Mouse (Mus musculus) intestine, postnatal 0 days (tissue): Measurements from ENCODE around the gene Drc3. TPM values are rescaled to one million over a fixed set of nuclear protein-coding genes. Genes with fewer than 3 reads are reported as not detected.
A peak's percentile ranks its signal among the peaks of the same experiment; 100 is the strongest.

ENCODE experiments used
- ATAC-seq: fragments of 200-750 bp; cut with Nextera tagmentation; 2 replicates; pipeline ENCODE4 v1.8.0; 2017; ENCODE audit warnings: mild to moderate bottlenecking, moderate TSS enrichment, moderate library complexity
- H3K27ac ChIP-seq: fragments of 300-500 bp; sonication (generic); 2 replicates; pipeline ENCODE4 v1.5.1; 2014; ENCODE audit warnings: mild to moderate bottlenecking, low read depth, low read length, moderate library complexity
- H3K27me3 ChIP-seq: fragments of 300-500 bp; sonication (generic); replicated peaks from 2 replicates; pipeline ENCODE4 v1.6.1; 2014; ENCODE audit warnings: low read length, mixed read lengths; ENCODE audit not compliant: control insufficient read depth, insufficient read depth
- H3K36me3 ChIP-seq: fragments of 300-500 bp; sonication (generic); 2 replicates; pipeline ENCODE4 v1.6.1; 2014; ENCODE audit warnings: mild to moderate bottlenecking, moderate library complexity; ENCODE audit not compliant: control insufficient read depth, insufficient read depth
- H3K4me1 ChIP-seq: fragments of 300-500 bp; sonication (generic); replicated peaks from 2 replicates; pipeline ENCODE4 v1.6.1; 2014; ENCODE audit warnings: antibody characterized with exemption, low read length, mixed read lengths; ENCODE audit not compliant: control insufficient read depth, insufficient read depth
- H3K4me2 ChIP-seq: fragments of 300-500 bp; sonication (generic); replicated peaks from 2 replicates; pipeline ENCODE4 v1.6.1; 2014; ENCODE audit warnings: low read depth, mild to moderate bottlenecking, moderate library complexity
- H3K4me3 ChIP-seq: fragments of 300-500 bp; sonication (generic); 2 replicates; pipeline ENCODE4 v1.5.1; 2014; ENCODE audit warnings: low read depth, low read length
- H3K9ac ChIP-seq: fragments of 300-500 bp; sonication (generic); 2 replicates; pipeline ENCODE4 v1.6.1; 2014; ENCODE audit warnings: mild to moderate bottlenecking, low read depth, low read length
- H3K9me3 ChIP-seq: fragments of 300-500 bp; sonication (generic); 2 replicates; pipeline ENCODE4 v1.6.1; 2016; ENCODE audit warnings: mixed run types; ENCODE audit not compliant: control insufficient read depth
- CTCF ChIP-seq: sonication (generic); IDR thresholded peaks from 2 replicates; pipeline ENCODE4 v1.5.1; 2016; ENCODE audit warnings: low read depth, mild to moderate bottlenecking, control low read depth, antibody characterized with exemption, moderate library complexity
- WGBS: fragments of 180-500 bp; shearing (Covaris S2); extraction: QIAGEN DNeasy Blood & Tissue Kit; methylation state at CpG from one replicate; pipeline ENCODE4 v1.1.7; 2014; 5-methylcytosine and 5-hydroxymethylcytosine counted together
- polyA plus RNA-seq: library from polyadenylated mRNA; unstranded; fragments of >200 nt; fragmentation: Nextera tagmentation; extraction: Ambion mirVana; gene quantifications from 2 replicates; pipeline ENCODE4 v1.2.1, GENCODE M21; 2015

Gene Drc3
- polyA plus RNA-seq, 1 experiment from 2014 or later = 1.7 TPM

- 76% methylated on average over 5 of the region's 5 CpGs for WGBS
- TF ChIP-seq CTCF = no peak
- peaks cover 4% of the 10 kb centered on the region; the same call in 1 of the 2 replicates for H3K36me3 ChIP-seq
- ATAC-seq = no peak
- H3K27ac ChIP-seq = peak overlapping the region; percentile 31
- H3K4me2 ChIP-seq = no peak overlapping the region
- H3K9ac ChIP-seq = no peak overlapping the region
- H3K27me3 ChIP-seq = no peaks in the 10 kb centered on the region
- H3K4me3 ChIP-seq = no peak overlapping the region
- no peaks in the 10 kb centered on the region for H3K4me1 ChIP-seq
- no peaks in the 10 kb centered on the region for H3K9me3 ChIP-seq
Measured at GRCm38 (mm10) chr11:60318716-60319115, 34.4 kb upstream of the Drc3 start.

GRCm38 (mm10) chr11:60319257-60320066 is 33.7 kb upstream of the Drc3 start:
- Histone ChIP-seq H3K27ac (peak overlapping the region; percentile 28; the same call in 1 of the 2 replicates), H3K4me3 (no peak overlapping the region), H3K27me3 (no peaks in the 10 kb centered on the region), H3K9ac (no peak overlapping the region), H3K9me3 (no peaks in the 10 kb centered on the region), H3K4me1 (no peaks in the 10 kb centered on the region), H3K36me3 (peaks cover 4% of the 10 kb centered on the region; the same call in 1 of the 2 replicates), H3K4me2 (no peak overlapping the region)
- ATAC-seq = no peak
- peak; percentile 37; the same call in 1 of the 2 replicates for TF ChIP-seq CTCF
- 38% methylated on average over 10 of the region's 10 CpGs for WGBS

GRCm38 (mm10) chr11:60320426-60321037 is 32.6 kb upstream of the Drc3 start:
- no peaks in the 10 kb centered on the region for H3K27me3 ChIP-seq
- H3K4me2 ChIP-seq = 0 out of 2 replicates have a peak overlapping the region, but pooled peaks have one; percentile 18
- no peak for TF ChIP-seq CTCF
- ATAC-seq = no peak; the same call in 1 of the 2 replicates
- no peak overlapping the region for H3K4me3 ChIP-seq
- H3K36me3 ChIP-seq = peaks cover 4% of the 10 kb centered on the region; the same call in 1 of the 2 replicates
- no peak overlapping the region for H3K9ac ChIP-seq
- H3K27ac ChIP-seq = peak overlapping the region; percentile 70
- 29% methylated on average over 8 of the region's 8 CpGs for WGBS
- no peaks in the 10 kb centered on the region for H3K4me1 ChIP-seq
- no peaks in the 10 kb centered on the region for H3K9me3 ChIP-seq

- Histone ChIP-seq H3K4me1 (no peaks in the 10 kb centered on the region), H3K9me3 (no peaks in the 10 kb centered on the region), H3K36me3 (peaks cover 4% of the 10 kb centered on the region; the same call in 1 of the 2 replicates), H3K27me3 (no peaks in the 10 kb centered on the region), H3K4me3 (no peak overlapping the region), H3K27ac (peak overlapping the region; percentile 55), H3K9ac (no peak overlapping the region), H3K4me2 (no peak overlapping the region)
- 28% methylated on average over 2 of the region's 2 CpGs for WGBS
- TF ChIP-seq CTCF = no peak
- no peak; the same call in 1 of the 2 replicates for ATAC-seq
Measured at GRCm38 (mm10) chr11:60321438-60321837, 31.7 kb upstream of the Drc3 start.

- Histone ChIP-seq H3K4me1 (no peaks in the 10 kb centered on the region), H3K27ac (no peak overlapping the region), H3K9ac (no peak overlapping the region), H3K4me3 (no peak overlapping the region), H3K4me2 (no peak overlapping the region), H3K36me3 (peaks cover 5% of the 10 kb centered on the region; the same call in 1 of the 2 replicates), H3K9me3 (no peaks in the 10 kb centered on the region), H3K27me3 (no peaks in the 10 kb centered on the region)
- no peak for TF ChIP-seq CTCF
- ATAC-seq = no peak
Measured at GRCm38 (mm10) chr11:60323731-60324130, 29.4 kb upstream of the Drc3 start.

- H3K36me3 ChIP-seq = 0 out of 2 replicates have a peak, but pooled peaks cover 3% of the 10 kb centered on the region
- H3K4me2 ChIP-seq = no peak overlapping the region
- no peak for TF ChIP-seq CTCF
- H3K9ac ChIP-seq = no peak overlapping the region
- H3K4me1 ChIP-seq = no peaks in the 10 kb centered on the region
- no peak for ATAC-seq
- H3K9me3 ChIP-seq = no peaks in the 10 kb centered on the region
- no peak overlapping the region for H3K27ac ChIP-seq
- 73% methylated on average over 4 of the region's 4 CpGs for WGBS
- no peaks in the 10 kb centered on the region for H3K27me3 ChIP-seq
- H3K4me3 ChIP-seq = no peak overlapping the region
Measured at GRCm38 (mm10) chr11:60330551-60330950, 22.6 kb upstream of the Drc3 start.
